Mouse (Mus musculus): ENCODE data around the gene Ric1. TPM values are rescaled to one million over a fixed set of nuclear protein-coding genes. Genes with fewer than 3 reads are reported as not detected.

Ric1 gene
- total RNA-seq, 2 experiments from 2014 or later: 11.1 to 14.8 TPM

DNA sequence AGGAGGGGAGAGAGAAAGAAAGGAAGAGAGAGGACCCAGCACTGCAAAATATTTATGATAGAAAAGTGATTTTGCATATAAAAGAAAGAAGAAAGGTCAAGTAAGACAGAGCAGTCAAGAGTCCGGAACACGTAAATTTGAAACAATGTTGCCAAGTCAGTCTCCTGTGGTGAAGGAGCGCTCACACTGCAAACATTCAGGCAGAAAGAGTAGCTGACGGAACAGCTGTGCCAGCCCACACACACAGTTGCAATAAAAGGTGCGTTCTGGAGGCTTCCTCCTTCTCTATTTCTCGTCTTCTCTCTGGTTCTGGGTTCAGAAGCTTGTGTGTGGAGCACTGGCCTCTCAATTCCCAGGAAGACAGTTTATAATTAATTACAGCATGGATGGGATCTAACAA is 133.1 kb downstream of the Ric1 start:
- ATAC-seq (replicated peaks; ENCODE audit: low FRiP score, low TSS enrichment, poor library complexity, severe bottlenecking): no peak

DNA sequence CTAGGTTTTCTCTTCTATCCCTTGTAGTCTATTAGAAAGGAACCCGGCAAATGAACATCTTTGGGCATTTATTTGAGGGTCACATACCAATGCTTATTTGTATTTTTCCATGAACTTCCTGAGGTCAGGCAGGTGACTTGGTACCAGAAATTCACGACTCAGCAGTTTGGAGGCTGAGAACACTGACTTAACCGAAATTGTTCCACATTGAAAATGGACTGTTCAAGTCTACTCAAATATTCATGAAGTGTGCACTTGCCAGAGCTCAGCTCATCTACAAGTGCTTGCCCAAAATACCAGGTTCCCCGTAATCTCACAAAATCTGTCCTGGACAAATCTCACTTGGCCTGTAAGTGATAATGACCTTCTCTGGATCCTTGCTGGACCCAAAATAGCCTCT is 133.9 kb downstream of the Ric1 start:
- no peak for ATAC-seq (replicated peaks; ENCODE audit: low FRiP score, low TSS enrichment, poor library complexity, severe bottlenecking)

Other genes starting within 250 kb of the Ric1 start
- gene Insl6, start 196.9 kb upstream of the Ric1 start, total RNA-seq (2014; fragmentation: Nextera tagmentation): 1.9 TPM in 1 of 2 replicates, not detected in the other
- 2.1 TPM in 1 of 2 replicates, not detected in the other for gene Insl6, start 196.9 kb upstream of the Ric1 start, total RNA-seq (2017)
- gene Rln1, start 187.6 kb upstream of the Ric1 start, total RNA-seq (2014; fragmentation: Nextera tagmentation): not detected in 2 replicates
- not detected in 2 replicates for gene Rln1, start 187.6 kb upstream of the Ric1 start, total RNA-seq (2017)
- 93.6 and 136 TPM in 2 replicates for gene Plgrkt, start 154.9 kb upstream of the Ric1 start, total RNA-seq (2014; fragmentation: Nextera tagmentation)
- 85.1 and 96.4 TPM in 2 replicates for gene Plgrkt, start 154.9 kb upstream of the Ric1 start, total RNA-seq (2017)
- 1.3 and 1.9 TPM in 2 replicates for gene Cd274, start 154.8 kb upstream of the Ric1 start, total RNA-seq (2014; fragmentation: Nextera tagmentation)
- 3.1 and 4.7 TPM in 2 replicates for gene Cd274, start 154.8 kb upstream of the Ric1 start, total RNA-seq (2017)
- 0.42 TPM in 1 of 2 replicates, not detected in the other for gene Pdcd1lg2, start 111.4 kb upstream of the Ric1 start, total RNA-seq (2014; fragmentation: Nextera tagmentation)
- not detected in 2 replicates for gene Pdcd1lg2, start 111.4 kb upstream of the Ric1 start, total RNA-seq (2017)
- 19.9 and 31.0 TPM in 2 replicates for gene Ermp1, start 126.1 kb downstream of the Ric1 start, total RNA-seq (2014; fragmentation: Nextera tagmentation)
- 27.8 and 31.1 TPM in 2 replicates for gene Ermp1, start 126.1 kb downstream of the Ric1 start, total RNA-seq (2017)
- gene Mlana, start 175.5 kb downstream of the Ric1 start, total RNA-seq (2014; fragmentation: Nextera tagmentation): not detected in 2 replicates
- not detected in 2 replicates for gene Mlana, start 175.5 kb downstream of the Ric1 start, total RNA-seq (2017)

Measured in megakaryocyte-erythroid progenitor cell, adult 5-6 weeks (primary cell).